Mouse (Mus musculus) lung, postnatal 0 days (tissue): ENCODE measurements around the gene Hps4. TPM values are rescaled to one million over a fixed set of nuclear protein-coding genes. Genes with fewer than 3 reads are reported as not detected.
"Not testable (repeated sequence)": the region's sequence is repeated elsewhere in the genome, so short reads cannot be mapped to it uniquely, and the experiment has no call there.

Experiments used
- ATAC-seq: fragments of 200-750 bp; cut with Nextera tagmentation; 2 replicates; pipeline ENCODE4 v1.8.0; 2017; ENCODE audit warnings: moderate library complexity
- DNase-seq: peaks from one replicate; pipeline ENCODE4 v3.0.0-alpha.2; 2016; ENCODE audit warnings: low spot score
- H3K27ac ChIP-seq: fragments of 300-500 bp; sonication (generic); 2 replicates; pipeline ENCODE4 v1.5.1; 2014; ENCODE audit warnings: antibody characterized with exemption, mild to moderate bottlenecking, low read length, mixed read lengths
- H3K27me3 ChIP-seq: fragments of 300-500 bp; sonication (generic); replicated peaks from 2 replicates; pipeline ENCODE4 v1.6.1; 2014; ENCODE audit warnings: low read length, mixed read lengths; ENCODE audit not compliant: insufficient read depth
- H3K36me3 ChIP-seq: fragments of 300-500 bp; sonication (generic); 2 replicates; pipeline ENCODE4 v1.6.1; 2014; ENCODE audit warnings: low read length, mixed read lengths; ENCODE audit not compliant: insufficient read depth
- H3K4me1 ChIP-seq: fragments of 300-500 bp; sonication (generic); 2 replicates; pipeline ENCODE4 v1.6.1; 2014; ENCODE audit warnings: antibody characterized with exemption, low read depth, low read length, mixed read lengths; ENCODE audit not compliant: insufficient read depth
- H3K4me2 ChIP-seq: fragments of 300-500 bp; sonication (generic); replicated peaks from 2 replicates; pipeline ENCODE4 v1.6.1; 2014; ENCODE audit warnings: low read depth, mild to moderate bottlenecking, low read length, moderate library complexity, mixed read lengths
- H3K4me3 ChIP-seq: fragments of 300-500 bp; sonication (generic); 2 replicates; pipeline ENCODE4 v1.5.1; 2014; ENCODE audit warnings: low read depth, low read length
- H3K9ac ChIP-seq: fragments of 300-500 bp; sonication (generic); replicated peaks from 2 replicates; pipeline ENCODE4 v1.6.1; 2014; ENCODE audit warnings: low read depth, mild to moderate bottlenecking
- H3K9me3 ChIP-seq: fragments of 300-500 bp; sonication (generic); 2 replicates; pipeline ENCODE4 v1.6.1; 2016; ENCODE audit warnings: low read length, mixed read lengths
- CTCF ChIP-seq: IDR thresholded peaks from 2 replicates; pipeline ENCODE4 v1.5.1; 2016; ENCODE audit warnings: antibody characterized with exemption, mild to moderate bottlenecking
- EP300 ChIP-seq: IDR thresholded peaks from 2 replicates; pipeline ENCODE4 v1.6.1; 2016; ENCODE audit warnings: antibody characterized with exemption, mild to moderate bottlenecking, control low read depth
- WGBS: fragments of 180-500 bp; shearing (Covaris S2); extraction: QIAGEN DNeasy Blood & Tissue Kit; methylation state at CpG from one replicate; pipeline ENCODE4 v1.1.7; 2014; 5-methylcytosine and 5-hydroxymethylcytosine counted together
- polyA plus RNA-seq: library from polyadenylated mRNA; unstranded; fragments of >200 nt; fragmentation: Nextera tagmentation; extraction: Ambion mirVana; gene quantifications from 2 replicates; pipeline ENCODE4 v1.2.1, GENCODE M21; 2015

Hps4 gene
- polyA plus RNA-seq, 1 experiment from 2014 or later, result 19.7 TPM

DNA sequence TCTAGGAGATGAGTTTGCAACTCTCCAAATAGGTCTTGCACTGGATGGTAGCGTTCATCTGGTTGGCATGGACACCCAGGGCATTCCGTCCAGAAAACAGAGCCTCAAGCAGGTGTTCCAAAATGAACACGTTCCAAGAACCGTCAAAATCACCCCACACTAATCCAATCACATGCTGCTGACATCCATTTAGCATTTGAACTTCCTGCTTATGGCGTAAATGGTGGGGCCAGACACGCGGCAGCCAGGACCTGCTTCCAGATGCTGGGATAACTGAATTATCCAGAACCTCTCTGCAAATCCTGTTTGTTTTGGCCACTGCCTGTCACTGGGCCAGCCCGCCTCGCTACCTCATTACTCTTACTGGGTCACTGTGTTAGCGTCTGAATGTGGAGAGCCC, 56.4 kb downstream of the Hps4 start:
- TF ChIP-seq CTCF (no peak), EP300 (no peak)
- peak; percentile 11 for DNase-seq
- no peaks in the 10 kb centered on the region for H3K36me3 ChIP-seq
- ATAC-seq, result no peak
- WGBS, result 60% methylated on average over 10 of the region's 10 CpGs
- no peak overlapping the region for H3K9ac ChIP-seq
- H3K9me3 ChIP-seq, result no peaks in the 10 kb centered on the region
- no peak overlapping the region for H3K27ac ChIP-seq
- H3K27me3 ChIP-seq, result peaks cover 8% of the 10 kb centered on the region; the same call in 1 of the 2 replicates
- H3K4me1 ChIP-seq, result no peaks in the 10 kb centered on the region
- H3K4me3 ChIP-seq, result no peak overlapping the region
- H3K4me2 ChIP-seq, result no peak overlapping the region

DNA sequence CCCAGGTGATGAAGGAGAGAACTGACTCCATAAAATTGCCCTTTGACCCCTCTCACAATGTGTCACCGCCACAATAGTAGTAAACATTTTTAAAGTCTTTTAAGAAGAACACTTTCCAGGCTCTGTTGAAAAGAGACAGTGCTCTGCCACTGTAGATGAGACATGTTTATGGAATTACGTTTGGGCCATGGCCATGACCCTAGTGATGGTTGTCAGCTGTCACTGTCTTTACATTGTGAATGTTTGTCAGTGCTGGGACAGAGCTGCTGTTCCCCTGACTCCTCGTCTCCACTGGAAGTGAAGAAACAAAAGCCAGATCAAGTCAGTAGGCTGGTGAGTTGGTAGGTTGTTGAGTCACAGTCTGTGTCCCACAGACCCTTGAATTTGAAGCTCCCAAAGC, 59.6 kb downstream of the Hps4 start:
- H3K9ac ChIP-seq, result no peak overlapping the region
- H3K4me1 ChIP-seq, result no peaks in the 10 kb centered on the region
- no peak for TF ChIP-seq CTCF
- no peak for TF ChIP-seq EP300
- H3K4me3 ChIP-seq, result no peak overlapping the region
- H3K27ac ChIP-seq, result no peak overlapping the region
- no peaks in the 10 kb centered on the region for H3K36me3 ChIP-seq
- ATAC-seq (peak; percentile 85), DNase-seq (peak; percentile 80)
- H3K4me2 ChIP-seq, result no peak overlapping the region
- H3K9me3 ChIP-seq, result no peaks in the 10 kb centered on the region
- H3K27me3 ChIP-seq, result no peaks in the 10 kb centered on the region
- 37% methylated on average over 3 of the region's 3 CpGs for WGBS

DNA sequence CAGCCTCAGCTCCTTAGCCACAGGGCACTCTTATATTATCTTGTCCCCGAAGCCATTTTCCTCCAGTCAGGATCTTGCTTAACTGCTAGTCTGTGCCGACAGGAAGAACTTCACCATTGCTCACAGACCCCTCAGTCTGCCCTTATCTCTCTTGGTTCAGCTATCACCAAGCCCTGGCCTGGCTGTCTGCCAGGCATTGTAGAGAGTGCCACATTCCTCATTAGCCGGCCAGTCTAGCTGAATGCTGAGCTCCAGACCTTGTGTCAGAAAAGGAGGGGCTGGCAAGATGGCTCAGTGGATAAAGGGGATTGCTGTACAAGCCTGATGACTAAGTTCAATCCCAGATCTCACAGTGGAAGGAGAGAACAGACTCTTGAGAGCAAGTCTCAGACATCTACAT, 63.1 kb downstream of the Hps4 start:
- ATAC-seq, result no peak
- Histone ChIP-seq H3K27me3 (no peaks in the 10 kb centered on the region), H3K27ac (no peak overlapping the region), H3K9me3 (no peaks in the 10 kb centered on the region), H3K4me2 (no peak overlapping the region), H3K36me3 (no peaks in the 10 kb centered on the region), H3K9ac (no peak overlapping the region), H3K4me1 (no peaks in the 10 kb centered on the region), H3K4me3 (no peak overlapping the region)
- WGBS, result 31% methylated on average over 3 of the region's 3 CpGs
- TF ChIP-seq EP300 (no peak), CTCF (no peak)
- DNase-seq, result no peak

DNA sequence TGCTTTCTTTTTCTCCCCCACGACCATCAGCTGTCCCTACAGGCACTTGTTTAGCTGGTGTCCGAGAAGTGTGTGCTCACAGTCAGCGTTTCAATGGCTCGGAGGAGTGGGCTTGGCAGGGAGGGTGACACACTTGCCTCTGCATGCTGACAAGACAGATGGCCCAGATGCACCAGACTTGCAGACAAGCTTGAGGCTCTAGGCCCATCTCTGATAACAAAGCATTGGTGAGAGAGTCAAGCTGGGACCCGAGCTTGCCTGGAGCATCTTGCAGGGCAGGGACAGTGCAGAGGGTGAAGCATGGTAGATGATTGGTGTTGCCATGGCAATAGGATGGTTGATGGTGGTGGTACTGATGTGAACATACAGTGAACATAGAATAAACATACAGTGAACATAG, 66.4 kb downstream of the Hps4 start:
- H3K4me3 ChIP-seq, result no peak overlapping the region
- no peaks in the 10 kb centered on the region for H3K36me3 ChIP-seq
- no peaks in the 10 kb centered on the region for H3K27me3 ChIP-seq
- H3K27ac ChIP-seq, result no peak overlapping the region
- no peak for ATAC-seq
- 40% methylated on average over 5 of the region's 5 CpGs for WGBS
- no peaks in the 10 kb centered on the region for H3K4me1 ChIP-seq
- no peak overlapping the region for H3K9ac ChIP-seq
- TF ChIP-seq EP300 (no peak), CTCF (no peak)
- no peaks in the 10 kb centered on the region; the same call in 1 of the 2 replicates for H3K9me3 ChIP-seq
- H3K4me2 ChIP-seq, result no peak overlapping the region
- peak; percentile 31 for DNase-seq

DNA sequence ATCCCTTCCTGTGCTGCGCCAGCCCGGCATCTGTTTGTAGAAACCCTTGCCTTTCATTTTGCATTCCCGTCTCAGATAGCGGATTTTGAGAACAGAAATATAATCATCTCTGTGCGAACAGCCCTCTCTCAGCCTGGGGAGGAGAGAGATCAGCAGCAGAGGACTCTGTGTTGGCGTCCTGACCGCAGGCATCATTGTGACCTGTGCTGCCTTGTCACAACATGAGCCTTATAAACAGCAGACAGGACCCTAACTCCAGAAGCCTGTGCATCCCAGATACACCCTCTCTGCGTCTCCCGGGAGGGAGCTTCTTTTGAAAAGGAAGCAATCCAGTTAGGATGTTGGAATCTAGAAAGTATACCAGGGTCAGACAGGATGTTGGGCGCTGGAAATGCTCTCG, 68.2 kb downstream of the Hps4 start:
- Histone ChIP-seq H3K36me3 (no peaks in the 10 kb centered on the region), H3K4me3 (no peak overlapping the region), H3K4me1 (no peaks in the 10 kb centered on the region), H3K27ac (no peak overlapping the region), H3K9me3 (no peaks in the 10 kb centered on the region; the same call in 1 of the 2 replicates), H3K9ac (no peak overlapping the region), H3K27me3 (no peaks in the 10 kb centered on the region), H3K4me2 (no peak overlapping the region)
- TF ChIP-seq CTCF (no peak), EP300 (no peak)
- ATAC-seq (no peak), DNase-seq (no peak)
- WGBS, result 26% methylated on average over 11 of the region's 11 CpGs

DNA sequence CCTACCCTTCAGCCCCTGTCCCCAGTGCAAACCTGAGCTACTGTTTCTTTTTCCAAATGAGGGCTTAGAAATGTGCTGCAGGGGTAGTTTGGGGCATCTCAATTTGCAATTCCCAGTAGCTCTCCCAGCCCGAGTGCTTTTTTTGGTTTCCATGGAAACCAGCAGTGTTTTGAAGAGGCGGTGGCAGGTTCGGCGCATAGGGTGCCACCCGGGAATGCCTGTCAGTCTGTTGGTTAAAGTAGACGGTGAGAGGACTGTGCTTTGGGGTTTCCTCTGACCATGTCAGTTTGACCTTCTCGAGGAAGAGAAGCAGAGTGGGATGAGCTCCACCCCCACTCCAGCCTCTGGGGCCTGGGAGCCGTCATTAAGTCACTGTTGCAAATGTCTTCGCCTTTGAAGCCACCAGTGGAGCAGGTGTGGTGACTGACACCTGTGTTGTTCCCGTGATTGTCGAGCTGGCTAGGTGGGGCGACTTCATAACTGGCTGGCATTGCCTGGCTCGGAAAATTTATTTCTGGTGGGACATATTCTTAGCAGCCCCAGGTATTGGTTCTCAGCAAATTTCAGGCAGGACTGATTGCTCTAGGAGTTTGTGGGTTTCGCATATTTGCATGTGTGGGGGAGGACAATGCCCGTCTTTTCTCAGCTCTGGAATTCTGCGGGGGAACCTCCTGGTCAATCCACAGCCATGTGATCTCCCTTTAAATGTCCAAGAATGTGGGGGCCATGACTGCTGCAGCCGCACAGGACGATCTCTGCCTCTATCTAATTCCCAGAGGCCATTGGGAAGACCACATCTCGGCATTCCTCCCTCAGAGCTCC, 68.8 kb downstream of the Hps4 start:
- H3K4me3 ChIP-seq, result no peak overlapping the region
- no peak overlapping the region for H3K27ac ChIP-seq
- H3K36me3 ChIP-seq, result no peaks in the 10 kb centered on the region
- no peak for ATAC-seq
- H3K4me2 ChIP-seq, result no peak overlapping the region
- 11% methylated on average over 19 of the region's 19 CpGs for WGBS
- no peaks in the 10 kb centered on the region for H3K27me3 ChIP-seq
- TF ChIP-seq CTCF (no peak), EP300 (no peak)
- H3K9me3 ChIP-seq, result no peaks in the 10 kb centered on the region; the same call in 1 of the 2 replicates
- DNase-seq, result peak; percentile 15
- H3K9ac ChIP-seq, result no peak overlapping the region
- no peaks in the 10 kb centered on the region for H3K4me1 ChIP-seq

DNA sequence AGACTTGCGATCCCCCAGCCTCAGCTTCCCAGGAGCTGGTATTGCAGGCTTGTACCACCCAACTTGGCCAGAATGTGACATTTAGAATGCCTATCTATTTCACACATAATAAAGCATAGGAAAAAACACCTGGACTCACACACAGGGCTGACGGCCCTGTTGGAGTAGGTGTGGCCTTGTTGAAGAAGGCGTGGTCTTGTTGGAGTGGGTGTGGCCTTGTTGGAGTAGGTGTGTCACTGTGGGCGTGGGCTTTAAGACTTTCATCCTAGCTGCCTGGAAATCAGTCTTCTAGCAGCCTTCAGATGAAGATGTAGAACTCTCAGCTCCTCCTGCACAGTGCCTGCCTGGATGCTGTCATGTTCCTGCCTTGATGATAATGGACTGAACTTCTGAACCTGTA, 69.9 kb downstream of the Hps4 start:
- not testable (repeated sequence) for H3K27me3 ChIP-seq, ATAC-seq

More for the DNA sequence above, 69.9 kb downstream of the Hps4 start:
- not testable (repeated sequence) for H3K36me3 ChIP-seq, H3K9ac ChIP-seq, H3K9me3 ChIP-seq, H3K4me2 ChIP-seq, DNase-seq, H3K27ac ChIP-seq, H3K4me1 ChIP-seq, H3K4me3 ChIP-seq
- WGBS, result 66% methylated on average over 4 of the region's 4 CpGs
